Mouse (Mus musculus) megakaryocyte, embryonic 14.5 days (primary cell): Measurements from ENCODE around the gene Tk2.

Experiments used
- FLI1 ChIP-seq: IDR thresholded peaks from 2 replicates; pipeline ENCODE4 v1.6.1; 2012; ENCODE audit warnings: low read length, inconsistent platforms, mixed read lengths
- GATA1 ChIP-seq: IDR thresholded peaks from 3 replicates; pipeline ENCODE4 v1.6.1; 2012; ENCODE audit warnings: mixed read lengths, low read length, inconsistent platforms, borderline replicate concordance

- TF ChIP-seq GATA1: no peak
- TF ChIP-seq FLI1: no peak
Measured at GRCm38 (mm10) chr8:104232919-104233318, 15.4 kb downstream of the Tk2 start.
